Mouse (Mus musculus) thymus, adult 18-20 months (tissue): ENCODE results near the gene L2hgdh.
"Not testable (repeated sequence)": the region's sequence is repeated elsewhere in the genome, so short reads cannot be mapped to it uniquely, and the experiment has no call there.

Experiments
- DNase-seq, 2 experiments: peaks; one replicate each; pipeline ENCODE4 v3.0.0; 2022; ENCODE audit warnings: mixed read lengths in 2 of 2

Gene L2hgdh

GRCm38 (mm10) chr12:69653973-69654372 lies 70.7 kb downstream of the L2hgdh start:
- DNase-seq = not testable (repeated sequence)

GRCm38 (mm10) chr12:69649511-69649910 lies 75.2 kb downstream of the L2hgdh start:
- no peak for DNase-seq

DNA sequence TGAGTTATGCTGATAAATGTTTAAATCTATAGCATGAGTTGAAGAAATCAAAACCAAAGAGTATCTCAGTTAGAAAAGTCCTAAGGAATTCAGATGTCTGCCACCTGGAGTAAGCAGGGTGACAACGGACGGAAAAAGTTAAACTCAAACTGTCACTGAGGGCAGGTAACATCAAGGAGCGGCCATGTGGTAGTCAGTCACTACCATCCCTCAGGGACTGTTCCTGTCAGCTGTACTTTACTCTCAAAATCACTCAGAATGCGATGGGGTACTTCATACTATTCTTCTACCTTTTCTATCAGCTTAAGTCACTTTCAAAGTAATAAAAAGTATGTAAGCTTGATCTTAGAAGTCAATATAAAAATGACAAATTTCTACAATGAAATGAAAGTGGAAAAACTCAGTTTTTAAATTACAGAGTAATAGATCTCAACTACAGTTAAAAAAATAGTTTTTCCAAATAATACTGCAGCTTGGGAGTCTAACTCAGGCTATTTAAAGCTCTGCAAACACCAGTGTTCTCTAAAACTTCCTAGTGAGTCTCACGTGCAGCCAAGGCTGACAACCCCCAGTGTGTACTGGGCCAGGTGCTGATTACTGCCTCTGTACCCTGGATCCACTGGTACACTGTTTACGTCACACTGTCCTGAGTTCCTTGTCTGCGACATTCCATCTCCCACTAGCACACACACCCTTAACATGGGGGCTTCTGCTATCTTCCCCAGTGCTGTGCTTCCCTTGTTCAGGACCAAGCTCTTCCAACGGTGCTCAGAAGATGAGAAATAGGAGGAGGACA lies 78.7 kb downstream of the L2hgdh start:
- DNase-seq = no peak

DNA sequence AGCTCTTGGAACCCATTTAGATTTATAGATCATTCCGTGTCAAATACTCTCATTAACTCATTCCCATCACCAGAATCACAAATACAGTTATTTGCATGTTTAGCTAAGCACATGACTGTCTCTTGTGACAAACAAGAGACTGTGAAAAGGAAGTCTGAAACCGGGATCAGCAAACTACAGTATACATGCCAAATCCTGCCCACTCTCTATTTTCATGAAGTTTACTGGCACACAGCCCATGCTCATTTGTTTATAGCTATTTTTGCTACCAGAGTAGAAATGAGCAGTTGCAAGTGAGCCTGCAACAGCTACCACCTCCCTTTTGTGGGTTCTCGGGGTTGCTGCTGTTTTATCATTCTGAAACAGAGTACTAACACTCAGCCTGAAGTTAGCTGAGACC lies 79.8 kb downstream of the L2hgdh start:
- no peak for DNase-seq

DNA sequence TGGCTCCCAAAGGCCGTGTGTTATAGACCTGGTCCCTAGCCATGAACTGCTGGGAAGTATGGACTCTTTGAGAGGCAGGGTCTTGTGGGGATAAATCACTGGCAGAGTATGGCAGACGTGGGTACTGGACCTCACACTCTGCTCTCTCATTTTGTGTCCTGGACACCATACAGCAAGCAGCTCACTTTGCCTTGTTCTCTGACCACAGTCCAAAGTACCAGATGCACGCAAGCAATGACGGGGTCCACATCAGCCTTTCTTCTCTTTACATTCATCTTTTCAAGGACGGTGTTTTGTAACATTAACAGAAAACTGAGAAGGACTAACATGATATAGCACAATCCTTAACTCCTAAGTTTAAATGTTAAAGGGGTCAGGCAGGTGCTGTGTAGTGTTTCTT lies 81.8 kb downstream of the L2hgdh start:
- no peak for DNase-seq
